Mouse (Mus musculus) left cerebral cortex, postnatal 4 days (tissue): ENCODE data around the gene Speer4e. TPM values are rescaled to one million over a fixed set of nuclear protein-coding genes. Genes with fewer than 3 reads are reported as not detected.
"Not testable (repeated sequence)": the region's sequence is repeated elsewhere in the genome, so short reads cannot be mapped to it uniquely, and the experiment has no call there.

ENCODE experiments used
- DNase-seq: peaks from one replicate; pipeline ENCODE4 v3.0.0-alpha.2; 2022
- intact Hi-C: fragments of 180-260 bp; cut with DNase I; formaldehyde crosslinking; loops from one replicate; pipeline ENCODE4 v1.15.1; 2025
- total RNA-seq, 2 experiments: library from RNA; stranded (reverse); gene quantifications; 2 replicates each; pipeline ENCODE4 v1.2.3; 2021

Speer4e gene
- total RNA-seq, result not detected

GRCm38 (mm10) chr5:14938329-14938728, at the start of gene Speer4e:
Gene Speer4e (minus strand): TSS chr5:14938429.
- intact Hi-C loops, DNase-seq: not testable (repeated sequence)

GRCm38 (mm10) chr5:14986649-14987387, 48.6 kb upstream of the Speer4e start:
- DNase-seq, intact Hi-C loops: not testable (repeated sequence)

DNA sequence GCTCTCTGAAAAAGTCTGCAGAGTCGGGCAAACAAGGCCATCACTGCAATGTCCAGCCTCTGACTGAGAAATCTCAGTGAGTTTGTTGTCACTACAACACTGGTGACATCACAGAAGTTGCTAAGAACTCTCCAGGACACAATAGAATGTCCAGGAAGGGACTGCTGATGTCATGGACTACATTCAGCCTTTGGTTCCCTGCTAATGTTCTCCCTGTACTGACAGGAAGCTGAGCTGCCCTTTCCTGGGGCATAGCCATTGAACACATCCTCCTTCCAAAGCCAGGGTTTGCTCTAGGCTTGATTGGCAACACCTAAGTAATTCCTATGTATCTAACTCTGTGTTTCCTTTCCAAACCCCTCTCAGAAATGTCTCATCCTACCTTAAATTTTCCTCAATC, 40.6 kb upstream of the Speer4e start, which contains the start of gene Gm10354:
Gm10354 (minus strand) TSS at position 101 of the 400 bp plus-strand sequence.
- DNase-seq, intact Hi-C loops: not testable (repeated sequence)

GRCm38 (mm10) chr5:14977368-14977767, 39.1 kb upstream of the Speer4e start:
- intact Hi-C loops, result not testable (repeated sequence)

DNA sequence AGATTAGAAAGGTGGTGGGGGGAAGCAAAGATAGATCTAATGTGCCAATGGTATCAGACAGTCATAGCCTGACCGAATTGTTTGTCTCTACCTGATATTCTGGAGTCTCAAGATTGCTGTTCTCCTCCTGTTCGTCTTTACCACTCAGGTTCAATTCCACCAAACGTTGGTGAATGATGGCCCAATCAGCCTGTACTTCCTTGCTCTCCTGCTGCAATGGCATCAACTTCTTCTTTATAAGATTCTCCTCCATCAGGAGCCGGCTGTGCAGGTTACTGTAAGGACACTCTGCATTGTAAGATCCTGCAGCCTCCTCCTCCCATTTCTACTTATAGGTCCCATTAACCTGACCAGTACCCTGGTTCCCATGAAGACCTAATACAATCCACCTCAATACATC, 37.1 kb upstream of the Speer4e start:
- DNase-seq, intact Hi-C loops: not testable (repeated sequence)

More at GRCm38 (mm10) chr5:14977368-14977767, 39.1 kb upstream of the Speer4e start:
- not testable (repeated sequence) for DNase-seq

DNA sequence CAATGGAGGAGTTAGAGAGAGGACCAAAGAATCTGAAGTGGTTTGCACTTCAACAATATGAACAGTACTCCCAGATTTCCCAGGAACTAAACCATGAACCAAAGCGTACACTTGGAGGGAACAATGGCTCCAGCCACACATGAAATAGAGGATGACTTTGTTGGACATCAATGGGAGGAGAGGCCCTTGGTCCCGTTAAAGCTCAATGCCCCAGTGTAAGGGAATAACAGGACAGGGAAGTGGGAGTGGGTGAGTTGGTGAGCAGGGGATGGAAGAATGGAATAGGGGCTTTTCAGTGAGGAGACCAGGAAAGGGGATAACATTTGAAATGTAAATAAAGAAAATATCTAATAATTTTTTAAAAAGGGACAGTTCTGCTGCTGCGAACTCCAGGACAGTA, 34.6 kb upstream of the Speer4e start:
- DNase-seq, intact Hi-C loops: not testable (repeated sequence)

DNA sequence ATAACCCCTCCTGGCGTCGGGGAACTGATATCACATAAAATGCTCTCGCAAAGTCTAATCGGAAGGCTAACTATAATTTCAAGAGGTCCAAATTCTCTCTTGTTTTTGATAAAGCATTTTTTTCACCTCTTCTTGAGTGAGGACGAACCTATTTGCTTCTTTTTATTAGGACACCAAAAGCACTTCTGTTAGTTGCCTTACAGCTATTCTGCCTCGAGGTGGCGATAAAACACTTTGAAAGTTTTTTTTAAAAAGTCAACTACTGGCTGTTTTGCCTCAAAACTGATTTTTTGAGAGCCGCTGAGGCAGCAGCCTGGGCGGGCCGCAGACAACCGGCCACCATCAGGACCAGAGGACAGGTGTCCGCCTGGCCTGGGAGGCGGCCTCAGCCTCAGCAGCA, 25.6 kb upstream of the Speer4e start:
- DNase-seq, intact Hi-C loops: not testable (repeated sequence)

DNA sequence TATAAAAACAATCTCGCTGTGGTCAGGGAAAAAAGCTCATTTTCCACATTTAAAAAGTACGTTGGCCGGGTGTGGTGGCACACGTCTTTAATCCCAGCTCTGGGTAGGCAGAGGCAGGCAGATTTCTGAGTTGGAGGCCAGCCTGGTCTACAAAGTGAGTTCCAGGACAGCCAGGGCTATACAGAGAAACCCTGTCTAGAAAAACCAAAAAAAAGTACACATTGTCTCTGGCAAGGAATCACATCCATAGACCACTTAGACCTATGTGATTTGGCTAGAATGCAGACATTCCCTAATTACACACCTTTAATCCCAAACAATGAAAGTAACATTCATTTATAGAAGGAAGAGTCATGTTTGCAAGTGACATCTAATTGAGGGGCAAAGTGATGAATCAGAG, 23.3 kb upstream of the Speer4e start:
- intact Hi-C loops, DNase-seq: not testable (repeated sequence)

- intact Hi-C loops, DNase-seq: not testable (repeated sequence)
These were observed 17.9 kb upstream of the Speer4e start for GRCm38 (mm10) chr5:14955928-14956706.

DNA sequence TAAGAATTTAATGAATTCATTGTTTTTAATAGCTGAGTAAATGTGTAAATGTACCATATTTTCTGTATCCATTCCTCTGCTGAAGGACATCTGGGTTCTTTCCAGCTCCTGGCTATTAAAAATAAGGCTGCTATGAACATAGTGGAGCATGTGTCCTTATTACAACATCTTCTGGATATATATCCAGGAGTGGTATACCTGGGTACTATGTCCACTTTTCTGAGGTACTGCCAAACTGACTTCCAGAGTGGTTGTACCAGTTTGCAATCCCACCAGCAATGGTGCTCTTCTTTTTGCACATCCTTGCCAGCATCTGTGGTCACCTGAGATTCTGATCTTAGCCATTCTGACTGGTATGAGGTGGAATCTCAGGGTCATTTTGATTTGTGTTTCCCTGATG, 15.4 kb upstream of the Speer4e start:
- DNase-seq, intact Hi-C loops: not testable (repeated sequence)

DNA sequence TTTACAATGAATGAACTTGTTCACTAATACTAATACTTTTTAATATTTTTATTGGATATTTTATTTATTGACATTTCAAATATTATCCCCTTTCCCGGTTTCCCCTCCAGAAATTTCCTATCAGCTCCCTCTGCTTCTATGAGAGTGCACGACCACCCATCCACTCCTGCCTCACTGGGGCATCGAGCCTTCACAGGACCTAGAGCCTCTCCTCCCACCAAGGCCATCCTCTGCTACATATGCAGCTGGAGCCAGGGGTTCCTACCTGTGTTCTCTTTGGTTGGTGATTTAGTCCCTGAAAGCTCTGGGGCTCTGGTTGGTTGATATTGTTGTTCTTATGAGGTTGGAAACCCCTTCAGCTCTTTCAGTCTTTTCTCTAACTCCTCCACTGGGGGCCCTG, 14.5 kb upstream of the Speer4e start:
- DNase-seq, intact Hi-C loops: not testable (repeated sequence)

GRCm38 (mm10) chr5:14951822-14952221, 13.6 kb upstream of the Speer4e start:
- intact Hi-C loops, DNase-seq: not testable (repeated sequence)

GRCm38 (mm10) chr5:14947482-14948198, 9.4 kb upstream of the Speer4e start:
- intact Hi-C loops, DNase-seq: not testable (repeated sequence)

GRCm38 (mm10) chr5:14945524-14945923, 7.3 kb upstream of the Speer4e start:
- DNase-seq, intact Hi-C loops: not testable (repeated sequence)

DNA sequence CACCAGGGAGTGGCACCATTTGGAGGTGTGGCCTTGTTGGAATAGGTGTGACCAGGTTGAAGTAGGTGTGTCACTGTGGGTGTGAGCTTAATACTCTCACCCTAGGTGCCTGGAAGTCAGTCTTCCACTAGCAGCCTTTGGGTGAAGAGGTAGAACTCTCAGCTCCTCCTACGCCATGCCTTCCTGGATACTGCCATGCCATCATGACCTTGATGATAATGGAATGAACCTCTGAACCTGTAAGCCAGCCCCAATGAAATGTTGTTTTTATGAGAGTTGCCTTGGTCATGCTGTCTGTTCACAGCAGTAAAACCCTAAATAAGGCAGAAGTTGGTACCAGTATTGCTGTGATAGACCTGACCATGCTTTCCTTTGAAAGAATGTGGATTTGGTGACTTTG, 2.8 kb upstream of the Speer4e start:
- intact Hi-C loops, DNase-seq: not testable (repeated sequence)

- intact Hi-C loops, DNase-seq: not testable (repeated sequence)
These were observed 4.5 kb downstream of the Speer4e start for GRCm38 (mm10) chr5:14933721-14934120.

DNA sequence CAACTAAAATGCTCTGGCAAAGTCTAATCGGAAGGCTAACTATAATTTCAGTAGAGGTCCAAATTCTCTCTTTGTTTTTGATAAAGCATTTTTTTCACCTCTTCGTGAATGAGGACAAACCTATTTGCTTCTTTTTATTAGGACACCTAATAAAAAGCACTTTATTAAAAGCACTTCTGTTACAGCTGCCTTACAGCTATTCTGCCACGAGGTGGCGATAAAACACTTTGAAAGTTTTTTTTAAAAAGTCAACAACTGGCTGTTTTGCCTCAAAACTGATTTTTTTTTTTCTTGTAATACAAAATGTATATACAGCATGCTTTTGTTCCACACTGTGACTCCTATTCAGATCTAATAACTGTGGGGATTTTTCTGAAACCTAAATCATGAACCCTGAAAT, 11.2 kb downstream of the Speer4e start:
- intact Hi-C loops, DNase-seq: not testable (repeated sequence)

DNA sequence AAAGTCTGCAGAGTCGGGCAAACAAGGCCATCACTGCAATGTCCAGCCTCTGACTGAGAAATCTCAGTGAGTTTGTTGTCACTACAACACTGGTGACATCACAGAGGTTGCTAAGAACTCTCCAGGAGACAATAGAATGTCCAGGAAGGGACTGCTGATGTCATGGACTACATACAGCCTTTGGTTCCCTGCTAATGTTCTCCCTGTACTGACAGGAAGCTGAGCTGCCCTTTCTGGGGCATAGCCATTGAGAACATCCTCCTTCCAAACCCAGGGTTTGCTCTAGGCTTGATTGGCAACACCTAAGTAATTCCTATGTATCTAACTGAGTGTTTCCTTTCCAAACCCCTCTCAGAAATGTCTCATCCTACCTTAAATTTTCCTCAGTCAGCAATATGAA, 23.4 kb downstream of the Speer4e start, which contains the start of gene Gm9758:
Gm9758 (minus strand) TSS at position 101 of the 400 bp plus-strand sequence.
- DNase-seq, intact Hi-C loops: not testable (repeated sequence)

DNA sequence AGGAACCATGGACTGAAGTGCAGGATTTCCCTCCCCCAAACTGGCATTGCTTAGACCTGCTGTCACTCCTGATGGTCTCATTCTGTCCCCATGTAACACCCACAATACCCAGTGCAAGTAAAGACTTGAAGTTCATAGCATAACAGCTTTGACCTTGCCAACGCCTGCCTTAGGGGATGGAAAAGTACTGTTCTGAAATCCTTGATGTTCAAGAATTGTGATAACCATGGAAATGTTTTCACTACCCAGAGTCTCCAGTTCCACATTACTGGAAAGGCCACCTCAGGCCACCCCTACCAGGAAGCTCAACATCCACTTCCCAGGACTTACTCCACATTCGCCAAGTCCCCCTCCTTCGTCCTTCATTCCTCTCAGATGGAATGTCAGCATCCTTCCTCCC, 23.9 kb downstream of the Speer4e start:
- intact Hi-C loops, DNase-seq: not testable (repeated sequence)

GRCm38 (mm10) chr5:14903539-14903938, 34.7 kb downstream of the Speer4e start:
- DNase-seq, intact Hi-C loops: not testable (repeated sequence)

GRCm38 (mm10) chr5:14892242-14892641, 46.0 kb downstream of the Speer4e start:
- intact Hi-C loops, result no loop called here
- no peak for DNase-seq
